ENCODE assay signal across 10 mouse cellular contexts in genomic region chr2:164126533-164126955, GRCm38 (mm10). TPM values are rescaled to one million over a fixed set of nuclear protein-coding genes. Genes with fewer than 3 reads are reported as not detected.
DNase-seq lines count a peak whose midpoint lies in the region; ATAC-seq and TF ChIP-seq lines count a peak whose summit lies in the region.
"Had no signal": no experiment of that assay in that cellular context is flagged by ENCODE, and none has a peak within 500 bp of the region (broad histone marks: within the 10 kb centered on the region; RNA-seq: fewer than 3 reads in every experiment).

No protein-coding gene starts in this region.

- no peaks in the 10 kb centered on the region for H3K4me1 ChIP-seq in forebrain, postnatal 0 days (ENCODE audit: insufficient read depth)
- no peaks in the 10 kb centered on the region for H3K4me1 ChIP-seq in forebrain, embryonic 15.5 days
- peaks cover 27% of the 10 kb centered on the region for H3K4me1 ChIP-seq in limb, embryonic 12.5 days (replicated peaks)

- no peak overlapping the region for H3K27ac ChIP-seq in forebrain, postnatal 0 days (ENCODE audit: low read depth, low read length)
- no peak overlapping the region for H3K27ac ChIP-seq in forebrain, embryonic 15.5 days (replicated peaks)
- peak overlapping the region; percentile 59 for H3K27ac ChIP-seq in limb, embryonic 12.5 days

- no peak overlapping the region for H3K4me3 ChIP-seq in forebrain, postnatal 0 days (ENCODE audit: low read depth, low read length)
- no peak overlapping the region for H3K4me3 ChIP-seq in forebrain, embryonic 15.5 days
- H3K4me3 ChIP-seq in limb, embryonic 12.5 days (replicated peaks): no peak overlapping the region

- H3K36me3 ChIP-seq in forebrain, postnatal 0 days (ENCODE audit: insufficient read depth): peaks cover 18% of the 10 kb centered on the region
- H3K36me3 ChIP-seq in forebrain, embryonic 15.5 days: peaks cover 6% of the 10 kb centered on the region; the same call in 1 of the 2 replicates
- peaks cover 20% of the 10 kb centered on the region; the same call in 1 of the 2 replicates for H3K36me3 ChIP-seq in limb, embryonic 12.5 days
- H3K36me3 ChIP-seq in splenic B cell, adult 2 months (ENCODE audit: control insufficient read depth, insufficient read depth, low read length, poor library complexity, severe bottlenecking): peaks cover 7% of the 10 kb centered on the region; the same call in 1 of the 2 replicates

- no peak overlapping the region for H3K4me2 ChIP-seq in forebrain, postnatal 0 days (ENCODE audit: low read depth)
- no peak overlapping the region for H3K4me2 ChIP-seq in forebrain, embryonic 15.5 days (replicated peaks)
- H3K4me2 ChIP-seq in limb, embryonic 12.5 days: no peak overlapping the region

- ATAC-seq in forebrain, postnatal 0 days: peak; percentile 53
- ATAC-seq in forebrain, embryonic 15.5 days (replicated peaks): no peak
- no peak; the same call in 1 of the 2 replicates for ATAC-seq in limb, embryonic 12.5 days (ENCODE audit: insufficient number of reproducible peaks, insufficient read depth, low FRiP score, low TSS enrichment, low read depth)

- no peaks in the 10 kb centered on the region for H3K9me3 ChIP-seq in forebrain, postnatal 0 days (ENCODE audit: low read length)
- H3K9me3 ChIP-seq in forebrain, embryonic 15.5 days: no peaks in the 10 kb centered on the region
- H3K9me3 ChIP-seq in limb, embryonic 12.5 days: no peaks in the 10 kb centered on the region

- no peak for TF ChIP-seq POLR2A in brain, embryonic 14.5 days (IDR thresholded peaks at IDR 0.05; ENCODE audit: borderline replicate concordance, extremely low read depth, insufficient read depth, insufficient read length, poor library complexity, severe bottlenecking)

- H3K27me3 ChIP-seq in forebrain, postnatal 0 days (ENCODE audit: insufficient read depth, low read length): no peaks in the 10 kb centered on the region
- H3K27me3 ChIP-seq in forebrain, embryonic 15.5 days: no peaks in the 10 kb centered on the region
- no peaks in the 10 kb centered on the region for H3K27me3 ChIP-seq in limb, embryonic 12.5 days
- no peaks in the 10 kb centered on the region for H3K27me3 ChIP-seq in splenic B cell, adult 2 months (ENCODE audit: control insufficient read depth, insufficient read depth, low read length, poor library complexity, severe bottlenecking)

- peak; percentile 75 for DNase-seq in forebrain, postnatal 0 days
- peak; percentile 53 for DNase-seq in 3T3-L1 (ENCODE audit: low read depth, low spot score)
- peak; percentile 52 for DNase-seq in brain, embryonic 14.5 days (ENCODE audit: low read depth)
- peak; percentile 54 to 59 for DNase-seq in kidney, adult 8-10 months
- peak; percentile 24 for DNase-seq in splenic B cell, adult 2 months (ENCODE audit: low read depth, low spot score)
- DNase-seq in yolk sac, embryonic 10.5 days (ENCODE audit: low spot score): no peak

- peak; percentile 73 for TF ChIP-seq CTCF in forebrain, postnatal 0 days (IDR thresholded peaks at IDR 0.05; ENCODE audit: low read depth)
- peak; percentile 36; the same call in 1 of the 2 replicates for TF ChIP-seq CTCF in brain, embryonic 14.5 days (IDR thresholded peaks at IDR 0.05; ENCODE audit: borderline replicate concordance, extremely low read depth, insufficient read depth, insufficient read length)

- no peak overlapping the region for H3K9ac ChIP-seq in forebrain, postnatal 0 days
- H3K9ac ChIP-seq in forebrain, embryonic 15.5 days (replicated peaks): no peak overlapping the region
- no peak overlapping the region for H3K9ac ChIP-seq in limb, embryonic 12.5 days (replicated peaks)

- 70% methylated on average over 13 of the region's 13 CpGs for whole genome bisulfite sequencing in forebrain, postnatal 0 days
- WGBS in forebrain, embryonic 15.5 days: 84% methylated on average over 13 of the region's 13 CpGs
- 33% methylated on average over 13 of the region's 13 CpGs for WGBS in limb, embryonic 12.5 days

RNA-seq across cellular contexts. Expression of gene Kcns1, which starts 44.4 kb away (rescaled TPM):
- 12.8 and 15.4 TPM in 2 replicates for total RNA-seq in forebrain, postnatal 0 days (2014; rRNA removed)
- 2.4 and 3.5 TPM in 2 replicates for polyA plus RNA-seq in forebrain, postnatal 0 days (2015; fragmentation: Nextera tagmentation; extraction: Ambion mirVana)
- 0.55 and 0.75 TPM in 2 replicates for polyA plus RNA-seq in forebrain, embryonic 15.5 days (2015; fragmentation: Nextera tagmentation; extraction: Ambion mirVana)
- polyA plus RNA-seq in brain, embryonic 14.5 days (2012; rRNA removed): 0.83 and 1.5 TPM in 2 replicates
- 1.1 and 1.3 TPM in 2 replicates for polyA plus RNA-seq in limb, embryonic 12.5 days (2016; fragmentation: Nextera tagmentation; extraction: Ambion mirVana)
- total RNA-seq: heart, postnatal 36 days; neutrophil, adult 5-6 weeks had no signal

RNA-seq across cellular contexts. Expression of gene Tomm34, which starts 55.6 kb away (rescaled TPM):
- total RNA-seq in forebrain, postnatal 0 days (2014; rRNA removed): 37.2 and 42.2 TPM in 2 replicates
- 49.4 and 54.2 TPM in 2 replicates for polyA plus RNA-seq in forebrain, postnatal 0 days (2015; fragmentation: Nextera tagmentation; extraction: Ambion mirVana)
- polyA plus RNA-seq in forebrain, embryonic 15.5 days (2015; fragmentation: Nextera tagmentation; extraction: Ambion mirVana): 52.5 and 55.5 TPM in 2 replicates
- polyA plus RNA-seq in brain, embryonic 14.5 days (2012; rRNA removed): 30.8 and 36.0 TPM in 2 replicates
- 53.6 and 53.7 TPM in 2 replicates for polyA plus RNA-seq in limb, embryonic 12.5 days (2016; fragmentation: Nextera tagmentation; extraction: Ambion mirVana)

RNA-seq across cellular contexts. Expression of gene Wfdc5, which starts 56.0 kb away (rescaled TPM):
- total RNA-seq in forebrain, postnatal 0 days (2014; rRNA removed): not detected in 2 replicates
- not detected in 2 replicates for polyA plus RNA-seq in forebrain, postnatal 0 days (2015; fragmentation: Nextera tagmentation; extraction: Ambion mirVana)
- polyA plus RNA-seq in forebrain, embryonic 15.5 days (2015; fragmentation: Nextera tagmentation; extraction: Ambion mirVana): not detected in 2 replicates
- not detected in 2 replicates for polyA plus RNA-seq in brain, embryonic 14.5 days (2012; rRNA removed)
- not detected in 2 replicates for polyA plus RNA-seq in limb, embryonic 12.5 days (2016; fragmentation: Nextera tagmentation; extraction: Ambion mirVana)
- total RNA-seq: heart, postnatal 36 days; neutrophil, adult 5-6 weeks had no signal

RNA-seq across cellular contexts. Expression of gene Stk4, which starts 56.4 kb away (rescaled TPM):
- 33.5 and 36.1 TPM in 2 replicates for total RNA-seq in forebrain, postnatal 0 days (2014; rRNA removed)
- 17.4 and 19.3 TPM in 2 replicates for polyA plus RNA-seq in forebrain, postnatal 0 days (2015; fragmentation: Nextera tagmentation; extraction: Ambion mirVana)
- 23.8 and 28.0 TPM in 2 replicates for polyA plus RNA-seq in forebrain, embryonic 15.5 days (2015; fragmentation: Nextera tagmentation; extraction: Ambion mirVana)
- polyA plus RNA-seq in brain, embryonic 14.5 days (2012; rRNA removed): 21.7 and 24.8 TPM in 2 replicates
- polyA plus RNA-seq in limb, embryonic 12.5 days (2016; fragmentation: Nextera tagmentation; extraction: Ambion mirVana): 28.2 and 29.6 TPM in 2 replicates
